Mouse (Mus musculus): Measurements from ENCODE around the gene Scaper. TPM values are rescaled to one million over a fixed set of nuclear protein-coding genes. Genes with fewer than 3 reads are reported as not detected.

Gene Scaper
- total RNA-seq, 2 experiments from 2014 or later = 1.9 to 5.1 TPM

Other genes starting within 250 kb of the Scaper start
- gene 4930563M21Rik, start 72.4 kb upstream of the Scaper start, total RNA-seq (2015; ENCODE audit: low replicate concordance) = not detected in 2 replicates
- gene 4930563M21Rik, start 72.4 kb upstream of the Scaper start, total RNA-seq (2017; ENCODE audit: low replicate concordance) = not detected in 2 replicates
- gene Rcn2, start 103.7 kb upstream of the Scaper start, total RNA-seq (2015; ENCODE audit: low replicate concordance) = 7.7 and 10.0 TPM in 2 replicates
- gene Rcn2, start 103.7 kb upstream of the Scaper start, total RNA-seq (2017; ENCODE audit: low replicate concordance) = 2.8 and 5.5 TPM in 2 replicates
- gene Pstpip1, start 151.8 kb upstream of the Scaper start, total RNA-seq (2015; ENCODE audit: low replicate concordance) = 9.0 and 19.6 TPM in 2 replicates
- 25.7 and 27.2 TPM in 2 replicates for gene Pstpip1, start 151.8 kb upstream of the Scaper start, total RNA-seq (2017; ENCODE audit: low replicate concordance)
- gene Tspan3, start 227.4 kb upstream of the Scaper start, total RNA-seq (2015; ENCODE audit: low replicate concordance) = 6.9 and 11.1 TPM in 2 replicates
- gene Tspan3, start 227.4 kb upstream of the Scaper start, total RNA-seq (2017; ENCODE audit: low replicate concordance) = 4.2 and 18.2 TPM in 2 replicates